Mouse (Mus musculus) cortical plate, adult 2 months (tissue): ENCODE data around the gene Anp32e. TPM values are rescaled to one million over a fixed set of nuclear protein-coding genes. Genes with fewer than 3 reads are reported as not detected.
"Not testable (repeated sequence)": the region's sequence is repeated elsewhere in the genome, so short reads cannot be mapped to it uniquely, and the experiment has no call there.

Source experiments
- H3K27ac ChIP-seq: fragments of 200-500 bp; 2 replicates; pipeline ENCODE4 v1.5.1; 2012; ENCODE audit warnings: low read length, control low read depth, inconsistent platforms; ENCODE audit not compliant: insufficient read depth
- H3K4me1 ChIP-seq: fragments of 200-500 bp; 2 replicates; pipeline ENCODE4 v1.6.1; 2011; ENCODE audit warnings: low read length; ENCODE audit not compliant: control insufficient read depth, insufficient read depth
- H3K4me3 ChIP-seq: fragments of 200-500 bp; 2 replicates; pipeline ENCODE4 v1.5.1; 2011; ENCODE audit warnings: mild to moderate bottlenecking, low read length, control low read depth; ENCODE audit not compliant: insufficient read depth
- CTCF ChIP-seq: fragments of 200-500 bp; IDR thresholded peaks from 2 replicates; pipeline ENCODE4 v1.5.1; 2011; ENCODE audit warnings: mild to moderate bottlenecking, control low read depth, low read length; ENCODE audit not compliant: insufficient read depth; ENCODE audit errors: extremely low read depth
- POLR2A ChIP-seq: fragments of 200-500 bp; IDR thresholded peaks from 2 replicates; pipeline ENCODE4 v1.6.1; 2011; ENCODE audit warnings: mild to moderate bottlenecking, low read length, control low read depth; ENCODE audit not compliant: insufficient read depth; ENCODE audit errors: extremely low read depth
- polyA plus RNA-seq: library from polyadenylated mRNA; depleted of rRNA; stranded (reverse); fragments of >200 nt; gene quantifications from 2 replicates; pipeline ENCODE4 v1.2.3, GENCODE M21; 2012

The Anp32e gene
- polyA plus RNA-seq, 1 experiment: 69.8 TPM

- Histone ChIP-seq H3K4me1 (peaks cover 3% of the 10 kb centered on the region; the same call in 1 of the 2 replicates), H3K27ac (no peak overlapping the region), H3K4me3 (no peak overlapping the region)
- TF ChIP-seq CTCF (no peak), POLR2A (no peak)
These were observed 26.3 kb downstream of the Anp32e start for GRCm38 (mm10) chr3:95955318-95955717.

- Histone ChIP-seq H3K4me1 (peaks cover 3% of the 10 kb centered on the region; the same call in 1 of the 2 replicates), H3K4me3 (no peak overlapping the region), H3K27ac (no peak overlapping the region)
- no peak for TF ChIP-seq CTCF
- TF ChIP-seq POLR2A: no peak
These were observed 28.5 kb downstream of the Anp32e start for GRCm38 (mm10) chr3:95957359-95958148.

GRCm38 (mm10) chr3:95959082-95959481 is 30.0 kb downstream of the Anp32e start:
- no peak overlapping the region for H3K4me3 ChIP-seq
- peaks cover 3% of the 10 kb centered on the region; the same call in 1 of the 2 replicates for H3K4me1 ChIP-seq
- H3K27ac ChIP-seq: no peak overlapping the region
- TF ChIP-seq POLR2A: no peak
- TF ChIP-seq CTCF: no peak

- no peak for TF ChIP-seq CTCF
- no peak for TF ChIP-seq POLR2A
These were observed 30.8 kb downstream of the Anp32e start for GRCm38 (mm10) chr3:95959807-95960206.

GRCm38 (mm10) chr3:95962182-95962581 is 33.1 kb downstream of the Anp32e start:
- not testable (repeated sequence) for H3K4me3 ChIP-seq, H3K4me1 ChIP-seq, H3K27ac ChIP-seq

More at GRCm38 (mm10) chr3:95959807-95960206, 30.8 kb downstream of the Anp32e start:
- Histone ChIP-seq H3K27ac (no peak overlapping the region), H3K4me3 (no peak overlapping the region), H3K4me1 (peaks cover 3% of the 10 kb centered on the region; the same call in 1 of the 2 replicates)

GRCm38 (mm10) chr3:95963230-95963629 is 34.2 kb downstream of the Anp32e start:
- TF ChIP-seq POLR2A (no peak), CTCF (no peak)
- peaks cover 1% of the 10 kb centered on the region; the same call in 1 of the 2 replicates for H3K4me1 ChIP-seq
- H3K27ac ChIP-seq: no peak overlapping the region
- H3K4me3 ChIP-seq: no peak overlapping the region

GRCm38 (mm10) chr3:95963681-95964080 is 34.6 kb downstream of the Anp32e start:
- no peak for TF ChIP-seq POLR2A
- TF ChIP-seq CTCF: peak; percentile 53
- no peak overlapping the region for H3K4me3 ChIP-seq
- H3K27ac ChIP-seq: no peak overlapping the region
- peaks cover 1% of the 10 kb centered on the region; the same call in 1 of the 2 replicates for H3K4me1 ChIP-seq

- no peak overlapping the region for H3K27ac ChIP-seq
- TF ChIP-seq POLR2A (no peak), CTCF (peak; percentile 47; the same call in 1 of the 2 replicates)
- H3K4me1 ChIP-seq: peaks cover 1% of the 10 kb centered on the region; the same call in 1 of the 2 replicates
- H3K4me3 ChIP-seq: no peak overlapping the region
These were observed 36.7 kb downstream of the Anp32e start for GRCm38 (mm10) chr3:95965518-95966451.

GRCm38 (mm10) chr3:95969277-95969676 is 40.2 kb downstream of the Anp32e start:
- Histone ChIP-seq H3K4me1 (peaks cover 1% of the 10 kb centered on the region; the same call in 1 of the 2 replicates), H3K27ac (no peak overlapping the region), H3K4me3 (no peak overlapping the region)
- TF ChIP-seq POLR2A (no peak), CTCF (no peak)

- not testable (repeated sequence) for H3K4me3 ChIP-seq, H3K27ac ChIP-seq, H3K4me1 ChIP-seq
These were observed 41.6 kb downstream of the Anp32e start for GRCm38 (mm10) chr3:95970661-95971060.
